Mouse (Mus musculus) intestine, postnatal 0 days (tissue): ENCODE measurements around the gene 6030468B19Rik. TPM values are rescaled to one million over a fixed set of nuclear protein-coding genes. Genes with fewer than 3 reads are reported as not detected.
A peak's percentile ranks its signal among the peaks of the same experiment; 100 is the strongest.

Source experiments
- ATAC-seq: fragments of 200-750 bp; cut with Nextera tagmentation; 2 replicates; pipeline ENCODE4 v1.8.0; 2017; ENCODE audit warnings: mild to moderate bottlenecking, moderate TSS enrichment, moderate library complexity
- H3K27ac ChIP-seq: fragments of 300-500 bp; sonication (generic); 2 replicates; pipeline ENCODE4 v1.5.1; 2014; ENCODE audit warnings: mild to moderate bottlenecking, low read depth, low read length, moderate library complexity
- H3K27me3 ChIP-seq: fragments of 300-500 bp; sonication (generic); replicated peaks from 2 replicates; pipeline ENCODE4 v1.6.1; 2014; ENCODE audit warnings: low read length, mixed read lengths; ENCODE audit not compliant: control insufficient read depth, insufficient read depth
- H3K36me3 ChIP-seq: fragments of 300-500 bp; sonication (generic); 2 replicates; pipeline ENCODE4 v1.6.1; 2014; ENCODE audit warnings: mild to moderate bottlenecking, moderate library complexity; ENCODE audit not compliant: control insufficient read depth, insufficient read depth
- H3K4me1 ChIP-seq: fragments of 300-500 bp; sonication (generic); replicated peaks from 2 replicates; pipeline ENCODE4 v1.6.1; 2014; ENCODE audit warnings: antibody characterized with exemption, low read length, mixed read lengths; ENCODE audit not compliant: control insufficient read depth, insufficient read depth
- H3K4me2 ChIP-seq: fragments of 300-500 bp; sonication (generic); replicated peaks from 2 replicates; pipeline ENCODE4 v1.6.1; 2014; ENCODE audit warnings: low read depth, mild to moderate bottlenecking, moderate library complexity
- H3K4me3 ChIP-seq: fragments of 300-500 bp; sonication (generic); 2 replicates; pipeline ENCODE4 v1.5.1; 2014; ENCODE audit warnings: low read depth, low read length
- H3K9ac ChIP-seq: fragments of 300-500 bp; sonication (generic); 2 replicates; pipeline ENCODE4 v1.6.1; 2014; ENCODE audit warnings: mild to moderate bottlenecking, low read depth, low read length
- H3K9me3 ChIP-seq: fragments of 300-500 bp; sonication (generic); 2 replicates; pipeline ENCODE4 v1.6.1; 2016; ENCODE audit warnings: mixed run types; ENCODE audit not compliant: control insufficient read depth
- CTCF ChIP-seq: sonication (generic); IDR thresholded peaks from 2 replicates; pipeline ENCODE4 v1.5.1; 2016; ENCODE audit warnings: low read depth, mild to moderate bottlenecking, control low read depth, antibody characterized with exemption, moderate library complexity
- WGBS: fragments of 180-500 bp; shearing (Covaris S2); extraction: QIAGEN DNeasy Blood & Tissue Kit; methylation state at CpG from one replicate; pipeline ENCODE4 v1.1.7; 2014; 5-methylcytosine and 5-hydroxymethylcytosine counted together
- polyA plus RNA-seq: library from polyadenylated mRNA; unstranded; fragments of >200 nt; fragmentation: Nextera tagmentation; extraction: Ambion mirVana; gene quantifications from 2 replicates; pipeline ENCODE4 v1.2.1, GENCODE M21; 2015

The 6030468B19Rik gene
- polyA plus RNA-seq, 1 experiment from 2014 or later: not detected

GRCm38 (mm10) chr11:117840910-117841309, 43.5 kb downstream of the 6030468B19Rik start:
- no peak overlapping the region for H3K4me3 ChIP-seq
- WGBS: 36% methylated on average over 1 of the region's 1 CpGs

GRCm38 (mm10) chr11:117843434-117843833, 46.0 kb downstream of the 6030468B19Rik start:
- H3K9ac ChIP-seq: no peak overlapping the region
- no peak for ATAC-seq
- no peak overlapping the region for H3K4me2 ChIP-seq
- no peak overlapping the region for H3K4me3 ChIP-seq
- TF ChIP-seq CTCF: no peak
- no peak overlapping the region for H3K27ac ChIP-seq
- no peaks in the 10 kb centered on the region for H3K9me3 ChIP-seq
- WGBS: 90% methylated on average over 2 of the region's 2 CpGs
- H3K36me3 ChIP-seq: no peaks in the 10 kb centered on the region
- H3K4me1 ChIP-seq: peaks cover 6% of the 10 kb centered on the region; the same call in 1 of the 2 replicates
- H3K27me3 ChIP-seq: no peaks in the 10 kb centered on the region

More at GRCm38 (mm10) chr11:117840910-117841309, 43.5 kb downstream of the 6030468B19Rik start:
- Histone ChIP-seq H3K27ac (no peak overlapping the region), H3K4me2 (no peak overlapping the region), H3K36me3 (no peaks in the 10 kb centered on the region), H3K4me1 (0 out of 2 replicates have a peak, but pooled peaks cover 10% of the 10 kb centered on the region), H3K9ac (no peak overlapping the region), H3K9me3 (no peaks in the 10 kb centered on the region), H3K27me3 (no peaks in the 10 kb centered on the region)
- no peak for TF ChIP-seq CTCF
- no peak for ATAC-seq

GRCm38 (mm10) chr11:117844997-117845396, 47.5 kb downstream of the 6030468B19Rik start:
- no peak overlapping the region for H3K9ac ChIP-seq
- no peaks in the 10 kb centered on the region for H3K36me3 ChIP-seq
- no peaks in the 10 kb centered on the region for H3K9me3 ChIP-seq
- no peak overlapping the region for H3K27ac ChIP-seq
- no peak overlapping the region for H3K4me2 ChIP-seq
- H3K27me3 ChIP-seq: no peaks in the 10 kb centered on the region
- 46% methylated on average over 2 of the region's 2 CpGs for WGBS
- TF ChIP-seq CTCF: no peak
- ATAC-seq: no peak
- peaks cover 4% of the 10 kb centered on the region; the same call in 1 of the 2 replicates for H3K4me1 ChIP-seq
- H3K4me3 ChIP-seq: no peak overlapping the region

- Histone ChIP-seq H3K9me3 (no peaks in the 10 kb centered on the region), H3K27ac (no peak overlapping the region), H3K9ac (no peak overlapping the region), H3K4me3 (no peak overlapping the region), H3K27me3 (no peaks in the 10 kb centered on the region), H3K36me3 (no peaks in the 10 kb centered on the region), H3K4me1 (peaks cover 5% of the 10 kb centered on the region; the same call in 1 of the 2 replicates), H3K4me2 (no peak overlapping the region)
- 84% methylated on average over 2 of the region's 2 CpGs for WGBS
- no peak for ATAC-seq
- no peak for TF ChIP-seq CTCF
These were observed 48.2 kb downstream of the 6030468B19Rik start for GRCm38 (mm10) chr11:117845651-117846050.

GRCm38 (mm10) chr11:117846640-117847039, 49.2 kb downstream of the 6030468B19Rik start:
- Histone ChIP-seq H3K36me3 (0 out of 2 replicates have a peak, but pooled peaks cover 6% of the 10 kb centered on the region), H3K27me3 (no peaks in the 10 kb centered on the region), H3K9ac (no peak overlapping the region), H3K4me1 (peaks cover 5% of the 10 kb centered on the region; the same call in 1 of the 2 replicates), H3K9me3 (no peaks in the 10 kb centered on the region), H3K4me2 (no peak overlapping the region), H3K27ac (no peak overlapping the region), H3K4me3 (no peak overlapping the region)
- TF ChIP-seq CTCF: peak; percentile 67
- WGBS: 22% methylated on average over 5 of the region's 5 CpGs
- ATAC-seq: peak; percentile 68

GRCm38 (mm10) chr11:117847593-117848215, 50.2 kb downstream of the 6030468B19Rik start:
- TF ChIP-seq CTCF: no peak

More at GRCm38 (mm10) chr11:117847593-117848215, 50.2 kb downstream of the 6030468B19Rik start:
- no peak overlapping the region; the same call in 1 of the 2 replicates for H3K4me3 ChIP-seq
- peak overlapping the region; percentile 96 for H3K27ac ChIP-seq
- H3K27me3 ChIP-seq: no peaks in the 10 kb centered on the region
- H3K4me2 ChIP-seq: peak overlapping the region; percentile 91
- H3K36me3 ChIP-seq: peaks cover 15% of the 10 kb centered on the region
- no peaks in the 10 kb centered on the region for H3K9me3 ChIP-seq
- H3K9ac ChIP-seq: peak overlapping the region; percentile 68
- no peak for ATAC-seq
- 64% methylated on average over 7 of the region's 7 CpGs for WGBS
- peaks cover 5% of the 10 kb centered on the region; the same call in 1 of the 2 replicates for H3K4me1 ChIP-seq
